Mouse (Mus musculus): ENCODE measurements around the gene Pde4d.
A peak's percentile ranks its signal among the peaks of the same experiment; 100 is the strongest.

Pde4d gene

DNA sequence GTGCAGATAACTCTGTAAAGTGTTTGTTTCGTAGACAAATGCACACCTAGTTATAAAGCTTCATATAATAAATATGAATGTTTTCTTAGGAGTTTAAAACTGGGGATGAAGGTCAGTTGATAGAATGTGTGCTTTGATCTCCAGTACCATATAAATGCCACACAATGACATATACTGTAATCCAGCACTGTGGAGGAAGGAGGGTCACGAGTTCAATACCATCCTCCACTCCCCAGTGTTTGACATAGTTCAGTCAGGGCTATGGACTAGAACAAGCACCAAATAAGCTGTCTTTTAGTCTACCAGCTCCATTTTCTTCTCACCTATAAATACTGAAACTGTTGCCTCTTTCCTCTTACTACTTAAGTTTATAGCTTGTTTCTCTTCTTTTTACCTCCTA lies 1357.3 kb downstream of the Pde4d start:
- DNase-seq, result no peak

DNA sequence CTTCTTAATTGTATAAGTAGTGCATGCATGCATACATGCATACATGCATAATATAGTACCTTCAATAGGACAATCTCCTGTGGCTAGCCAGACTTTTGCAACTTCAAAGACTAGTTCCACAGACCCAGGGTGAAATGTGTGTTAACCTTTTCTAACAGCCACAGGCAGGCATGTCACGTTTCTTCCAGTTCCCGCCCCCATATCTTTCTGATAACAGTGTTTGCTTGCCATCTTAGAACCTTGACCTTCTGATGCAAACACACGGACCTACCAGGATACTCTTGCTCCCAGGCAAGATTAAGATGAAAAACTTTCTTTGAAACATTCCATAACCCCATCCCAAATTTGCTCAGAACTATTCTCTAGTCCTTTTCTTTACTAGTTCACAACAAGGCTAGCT lies 1357.7 kb downstream of the Pde4d start:
- DNase-seq, result no peak

DNA sequence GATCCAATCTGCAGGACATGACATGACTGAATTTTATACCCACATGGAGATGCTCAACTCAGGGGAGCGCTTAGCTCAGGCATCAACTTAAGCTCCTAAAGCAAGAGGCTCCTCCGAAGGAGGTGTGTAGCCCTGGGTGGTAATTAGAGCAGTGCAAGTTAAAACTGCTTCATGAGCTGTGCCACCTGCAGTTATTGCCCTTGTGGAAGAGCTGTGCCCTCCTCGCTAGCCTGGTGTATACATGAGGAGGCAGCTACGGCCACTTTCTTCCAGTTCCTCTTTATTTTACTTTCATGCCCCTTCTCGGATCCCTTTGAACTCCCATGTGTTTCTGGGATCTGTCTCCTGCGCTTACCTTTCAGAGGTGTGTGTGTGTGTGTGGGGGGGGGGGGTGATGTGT lies 1358.3 kb downstream of the Pde4d start:
- no peak for DNase-seq

DNA sequence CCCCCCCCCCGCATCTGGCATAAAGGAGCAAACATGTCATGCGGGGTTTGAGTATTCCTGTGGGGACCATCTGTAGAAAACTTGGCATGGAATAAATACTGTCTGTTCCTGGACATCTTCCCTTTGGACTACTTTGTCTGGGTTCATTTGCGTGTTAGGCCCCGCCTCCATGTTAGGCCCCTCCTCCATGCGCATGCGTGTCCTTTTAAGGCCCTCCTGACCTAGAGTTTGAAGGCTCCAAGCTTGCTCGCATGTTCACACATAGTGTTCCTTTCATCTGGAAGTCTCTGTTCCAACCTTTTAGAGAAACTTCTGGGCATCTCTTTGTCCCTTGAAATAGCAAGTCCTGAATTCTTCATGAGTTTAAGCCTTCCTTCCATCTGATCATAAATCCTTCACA lies 1359.2 kb downstream of the Pde4d start:
- no peak for DNase-seq

DNA sequence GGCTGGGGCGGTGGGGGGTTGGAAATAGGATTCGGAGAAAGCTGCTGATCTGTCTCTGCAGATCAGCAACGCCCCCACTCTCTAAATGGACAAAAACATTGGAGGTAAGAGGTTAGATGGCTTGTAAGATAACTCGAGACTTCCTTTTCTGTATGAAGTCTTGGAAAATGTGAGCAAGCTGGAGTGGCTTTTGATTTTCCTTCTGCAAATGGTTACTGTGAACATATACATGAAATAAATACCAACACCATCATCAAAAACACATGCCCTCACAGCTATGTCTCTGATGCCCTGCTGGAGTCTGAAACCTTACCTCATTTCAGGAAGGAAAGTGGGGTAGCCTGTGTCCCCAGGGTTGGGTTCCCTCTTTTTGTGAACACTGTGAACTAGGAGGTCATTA lies 1359.9 kb downstream of the Pde4d start:
- DNase-seq, result no peak

DNA sequence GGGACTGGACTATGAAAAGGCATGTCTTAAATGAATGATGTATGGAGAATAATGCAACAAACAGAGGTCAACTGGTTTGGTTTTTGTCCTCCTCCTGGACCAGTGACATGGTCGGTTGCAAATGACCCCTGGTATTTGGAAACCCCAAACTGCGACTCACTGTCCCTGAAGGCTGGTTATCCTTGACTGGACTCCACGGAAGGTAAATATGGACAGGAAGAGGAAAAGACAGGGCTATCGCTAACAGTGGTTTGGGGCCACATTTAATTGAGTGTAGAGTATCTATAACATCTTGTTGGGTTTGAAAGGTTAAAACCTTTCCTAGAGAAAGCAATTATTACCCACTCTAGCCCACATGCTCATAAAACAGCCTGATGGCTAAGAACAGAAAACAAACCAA lies 1364.2 kb downstream of the Pde4d start:
- DNase-seq, result no peak

DNA sequence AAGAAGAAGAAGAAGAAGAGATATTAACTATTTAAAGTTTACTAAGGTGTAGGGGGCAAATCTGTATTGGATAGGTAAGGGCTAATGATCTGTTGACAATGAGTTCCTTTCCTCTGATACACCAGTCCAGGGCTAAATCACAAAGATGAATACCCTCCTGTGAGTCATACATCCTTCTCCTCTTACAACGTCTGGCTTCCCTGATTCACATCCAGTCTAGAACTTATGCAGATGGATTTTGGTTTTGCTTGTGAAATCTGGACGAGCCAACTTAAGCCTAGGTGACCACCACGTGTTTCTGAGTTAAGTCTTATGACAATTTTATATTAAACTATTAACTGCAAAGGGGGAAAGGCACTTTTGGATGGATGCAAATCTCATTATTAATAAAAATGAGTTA lies 1369.3 kb downstream of the Pde4d start:
- no peak for DNase-seq

DNA sequence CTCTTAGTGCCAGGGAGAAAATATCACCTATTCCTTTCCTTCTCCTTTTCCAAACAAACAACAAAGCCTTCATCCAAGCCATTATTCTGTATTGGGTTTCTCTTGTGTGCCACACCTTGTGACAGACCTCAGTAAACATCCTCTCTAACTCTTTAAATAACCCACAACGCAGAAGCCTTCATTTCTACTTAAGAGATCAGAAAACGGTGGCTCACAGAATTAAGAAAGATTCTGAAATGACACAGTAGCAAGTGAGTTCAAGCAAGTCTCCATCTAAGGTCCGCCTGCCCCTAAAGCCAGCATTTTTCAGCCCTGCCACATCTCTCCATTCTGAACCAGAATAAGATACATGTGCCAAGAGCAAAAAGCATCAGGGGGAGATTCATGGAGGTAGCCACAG lies 1370.4 kb downstream of the Pde4d start:
- DNase-seq, result no peak

DNA sequence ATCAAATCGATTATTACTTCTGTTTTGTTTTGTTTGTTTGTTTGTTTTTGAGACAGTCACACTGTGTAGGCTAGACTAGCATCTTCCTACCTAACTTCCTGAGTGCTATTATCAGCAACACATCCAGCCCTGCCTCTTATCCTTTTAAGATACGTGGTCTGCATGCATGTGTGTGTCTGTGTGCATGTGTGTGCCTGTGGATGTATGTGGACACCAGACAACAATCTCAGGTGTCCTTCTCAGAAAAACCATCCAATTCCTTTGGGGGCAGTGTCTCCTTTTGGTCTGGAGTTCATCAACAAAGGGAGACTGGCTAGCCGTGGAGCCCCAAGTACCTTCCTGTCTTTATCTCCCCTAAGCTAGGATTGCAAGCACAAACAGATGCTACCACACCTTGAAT lies 1371.1 kb downstream of the Pde4d start:
- DNase-seq, result no peak

DNA sequence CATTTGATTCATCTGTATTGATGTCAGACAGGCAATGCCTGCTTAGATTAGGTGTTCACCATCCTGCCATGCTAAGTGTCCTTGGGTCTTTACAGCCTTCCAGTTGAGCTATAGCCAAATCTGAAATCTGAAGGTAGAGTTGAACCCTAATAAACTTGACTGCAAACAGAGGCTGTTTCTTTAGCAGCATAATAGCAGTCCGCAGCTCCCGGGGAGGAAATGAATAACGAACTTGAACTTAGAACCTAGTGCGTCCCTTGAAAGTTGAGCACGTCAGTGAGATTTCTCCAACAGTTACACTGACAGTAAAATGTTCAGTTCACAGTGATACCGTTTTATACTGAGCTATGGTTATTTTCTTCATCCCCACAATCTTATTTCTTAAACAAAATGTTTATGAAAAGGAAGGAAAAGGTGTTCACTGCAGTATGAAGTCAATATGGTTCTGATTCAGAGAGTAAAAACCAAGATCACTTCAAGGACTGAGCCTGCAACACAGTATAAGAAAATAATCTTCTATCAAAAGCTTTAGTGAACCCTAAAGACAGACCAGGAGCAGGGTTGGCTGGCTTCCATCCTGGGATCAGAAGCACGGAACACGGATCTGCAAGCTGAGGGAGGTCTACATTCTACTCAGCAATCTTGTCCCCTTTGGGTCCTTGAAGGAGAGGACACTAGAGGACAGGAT lies 1372.1 kb downstream of the Pde4d start:
- peak; percentile 6 to 22 for DNase-seq

DNA sequence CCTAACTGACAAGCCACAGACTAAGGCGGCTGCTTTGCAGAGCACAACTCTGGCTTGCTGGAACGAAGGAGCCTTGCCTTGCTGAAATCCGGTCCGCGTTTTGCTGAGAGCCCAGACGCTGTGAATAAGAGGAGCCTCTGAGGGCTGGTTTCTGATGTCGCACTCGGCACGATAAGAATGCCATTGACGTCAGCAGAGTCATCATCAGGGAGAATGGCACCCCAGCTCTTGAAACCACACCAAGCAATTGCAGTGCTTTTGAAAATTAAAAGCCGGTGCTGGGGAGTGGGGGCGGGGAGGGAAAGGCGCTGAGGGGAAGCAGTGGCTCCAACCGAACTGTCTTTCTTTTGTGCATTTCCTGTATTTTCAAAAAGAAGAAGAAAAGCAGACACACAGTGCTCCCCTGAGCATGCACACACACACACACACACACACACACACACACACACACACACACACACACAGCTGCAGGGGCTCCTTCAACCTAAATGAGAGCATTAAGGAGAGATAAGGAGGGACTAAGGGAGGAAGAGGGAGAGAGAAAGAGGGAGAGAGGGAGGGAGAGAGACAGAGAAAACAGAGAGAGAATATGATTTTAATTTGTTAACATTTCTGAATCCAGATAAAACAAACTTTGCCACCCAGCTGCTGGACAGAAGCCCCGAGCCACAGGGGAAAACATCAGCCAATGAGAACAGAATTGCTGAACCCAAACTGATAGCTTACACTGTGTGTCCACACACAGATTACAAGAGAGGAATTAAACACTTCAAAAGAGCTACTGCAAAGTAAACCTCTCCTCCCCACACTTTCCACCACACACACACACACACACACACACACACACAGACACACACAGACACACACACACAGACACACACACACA lies 1372.9 kb downstream of the Pde4d start:
- peak; percentile 82 to 85 for DNase-seq

DNA sequence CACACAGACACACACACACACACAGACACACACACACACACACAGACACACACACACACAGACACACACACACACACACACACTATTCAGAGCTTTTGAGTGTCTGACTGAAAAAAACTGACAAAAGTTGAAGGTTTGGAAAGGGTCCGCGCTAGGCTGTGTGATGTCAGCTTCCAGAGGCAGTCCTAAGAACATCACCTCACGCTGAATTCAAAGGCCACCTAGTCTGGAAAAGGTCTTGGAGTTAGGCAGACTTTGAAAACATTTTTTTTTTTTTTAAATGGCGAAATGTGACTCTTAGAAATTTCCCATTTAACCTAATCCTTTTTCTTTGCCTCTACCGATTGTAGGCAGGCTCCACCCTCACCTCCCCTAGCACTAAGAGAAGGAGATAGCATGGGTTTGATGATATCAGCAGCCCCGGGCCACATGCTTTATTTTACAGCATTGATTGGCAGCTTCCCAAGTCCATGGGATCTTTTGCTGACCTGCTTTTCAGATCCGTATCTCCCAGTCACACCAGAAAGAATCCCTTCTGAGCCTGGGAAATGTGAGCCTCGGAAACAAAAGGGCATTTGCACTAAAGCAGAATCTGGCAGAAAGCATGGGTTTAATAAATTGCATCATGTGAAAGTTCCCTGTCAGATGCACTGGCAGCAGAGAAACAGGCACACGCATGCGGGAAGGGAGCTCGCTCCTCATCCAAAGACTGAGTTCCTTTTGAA lies 1373.7 kb downstream of the Pde4d start:
- DNase-seq, result no peak

DNA sequence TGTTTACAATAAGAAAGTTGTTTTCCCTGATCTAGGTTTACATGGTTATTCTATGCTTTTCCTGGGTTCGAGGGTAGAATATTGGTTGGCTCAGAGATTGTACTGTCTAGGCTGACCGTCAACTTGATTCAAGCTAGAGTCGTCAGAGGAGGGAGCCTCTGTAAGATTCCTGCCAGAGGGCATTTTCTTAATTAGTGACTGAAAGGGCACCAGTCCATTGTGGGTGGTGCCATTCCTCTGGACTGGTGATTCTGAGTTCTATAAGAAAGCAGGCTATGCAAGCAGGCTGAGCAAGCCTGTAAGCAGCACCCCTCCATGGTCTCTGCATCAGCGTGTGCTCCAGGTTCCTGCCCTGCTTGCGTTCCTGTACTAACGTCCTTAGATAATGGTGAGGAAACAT lies 1376.1 kb downstream of the Pde4d start:
- DNase-seq, result no peak

DNA sequence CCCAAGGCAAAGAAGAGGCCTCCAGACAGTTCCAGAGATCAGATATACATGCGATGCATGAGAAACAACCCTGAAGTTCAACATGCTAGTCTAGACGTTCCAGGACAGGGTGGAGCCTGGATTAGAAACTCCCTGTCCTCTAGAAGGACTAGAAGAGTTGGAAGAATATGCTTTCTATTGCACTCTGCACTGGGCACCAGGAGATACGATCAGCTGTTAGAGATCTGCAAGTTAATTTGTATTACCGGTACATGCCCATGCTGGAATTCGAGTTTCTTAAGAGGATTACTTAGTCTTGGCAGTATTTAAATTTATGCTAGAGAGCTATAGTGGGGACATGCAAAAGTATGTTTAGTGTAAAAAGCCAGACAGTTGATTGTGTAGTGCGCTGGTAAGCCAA lies 1377.6 kb downstream of the Pde4d start:
- no peak for DNase-seq

DNA sequence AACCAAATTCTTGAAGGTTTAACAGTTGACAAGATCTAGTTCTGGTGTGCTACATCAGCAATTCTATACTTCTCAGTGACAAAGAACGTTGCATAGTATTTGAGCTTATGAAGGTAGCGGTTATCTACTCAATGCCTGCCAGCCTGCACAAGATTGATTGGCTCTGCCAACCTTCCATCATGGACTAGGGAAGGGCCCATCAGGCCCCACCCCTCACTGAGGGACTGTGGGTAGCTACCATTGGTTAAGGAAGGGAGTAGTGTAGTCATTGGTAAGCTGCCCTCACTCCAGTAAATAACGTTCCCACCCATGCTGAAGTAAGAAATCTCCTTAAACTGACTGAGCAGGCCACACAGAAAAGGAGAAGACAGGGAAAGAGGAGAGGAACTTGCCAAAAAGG lies 1378.2 kb downstream of the Pde4d start:
- no peak for DNase-seq

DNA sequence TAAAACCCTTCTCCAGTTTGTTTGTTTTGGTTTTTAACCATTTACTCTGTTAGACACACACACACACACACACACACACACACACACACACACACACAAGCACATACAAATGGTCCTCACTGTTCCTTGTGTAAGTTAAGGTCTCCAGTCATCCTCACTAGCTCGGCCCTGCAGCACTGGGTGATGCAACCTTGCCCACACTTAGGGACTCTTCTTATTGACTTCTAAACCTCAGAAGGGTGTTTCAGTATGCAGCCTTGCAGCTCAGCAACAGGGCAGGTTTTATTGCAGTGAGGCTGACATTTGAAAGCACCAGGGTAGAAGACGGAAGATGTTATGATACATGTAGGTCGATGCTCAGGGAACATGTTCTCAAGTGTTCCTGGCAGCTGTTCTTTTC lies 1379.7 kb downstream of the Pde4d start:
- no peak for DNase-seq

DNA sequence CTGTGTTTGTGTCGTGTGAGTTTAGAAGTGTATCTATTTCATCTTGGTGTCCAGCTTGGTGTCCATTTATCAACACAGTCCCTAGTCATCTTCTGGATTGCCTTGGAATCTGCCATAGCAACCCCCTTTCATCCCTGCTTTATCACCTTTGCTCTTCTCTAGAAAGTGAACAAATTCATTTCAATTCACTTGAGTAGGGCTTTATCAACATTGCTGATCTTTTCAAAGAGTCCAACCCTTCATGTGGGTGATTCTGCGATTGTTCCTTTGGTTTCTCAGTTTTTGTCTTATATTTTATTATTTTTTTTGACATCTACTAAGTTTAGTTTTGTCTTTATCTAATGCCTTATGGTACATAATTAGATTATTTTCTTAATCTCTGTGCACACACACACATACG lies 1385.2 kb downstream of the Pde4d start:
- DNase-seq, result no peak

DNA sequence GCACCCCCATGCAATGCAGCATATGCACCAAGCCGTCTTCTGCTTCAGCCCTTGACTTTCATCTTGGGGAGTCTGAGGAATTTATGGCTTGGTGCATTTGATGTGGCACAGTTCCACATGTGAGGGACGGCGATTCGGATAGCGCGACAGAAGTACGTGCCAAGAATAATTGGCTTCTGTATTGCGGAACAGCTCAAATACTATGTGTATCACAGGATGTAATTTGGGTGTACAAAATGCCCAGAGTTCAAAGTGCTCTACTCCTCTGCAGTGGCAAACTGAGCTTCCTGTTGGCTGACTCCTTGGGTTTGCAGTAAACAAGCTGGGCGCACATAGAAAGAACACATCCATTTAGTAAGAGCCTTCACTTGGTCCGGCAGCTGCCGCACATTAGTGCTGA lies 1387.7 kb downstream of the Pde4d start:
- no peak for DNase-seq

DNA sequence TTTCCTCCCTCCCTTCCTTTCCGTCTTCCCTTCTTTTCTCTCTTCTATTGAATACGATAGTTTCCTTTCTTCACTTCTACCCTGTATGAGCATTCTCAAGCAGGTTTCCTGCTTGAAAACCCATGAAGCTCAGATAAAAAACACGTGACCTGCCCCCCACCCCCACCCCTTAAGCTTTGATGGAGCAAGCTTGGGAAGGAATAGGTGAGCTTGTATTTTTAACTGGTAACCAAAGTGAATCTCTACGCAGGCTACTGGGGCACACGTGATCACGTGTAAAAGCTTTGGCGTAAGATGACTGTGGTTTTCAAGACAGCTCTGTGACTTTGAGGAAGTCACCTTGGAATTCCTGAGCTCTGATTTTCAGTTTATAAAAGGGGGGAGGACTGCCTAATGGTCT lies 1388.2 kb downstream of the Pde4d start:
- no peak for DNase-seq

DNA sequence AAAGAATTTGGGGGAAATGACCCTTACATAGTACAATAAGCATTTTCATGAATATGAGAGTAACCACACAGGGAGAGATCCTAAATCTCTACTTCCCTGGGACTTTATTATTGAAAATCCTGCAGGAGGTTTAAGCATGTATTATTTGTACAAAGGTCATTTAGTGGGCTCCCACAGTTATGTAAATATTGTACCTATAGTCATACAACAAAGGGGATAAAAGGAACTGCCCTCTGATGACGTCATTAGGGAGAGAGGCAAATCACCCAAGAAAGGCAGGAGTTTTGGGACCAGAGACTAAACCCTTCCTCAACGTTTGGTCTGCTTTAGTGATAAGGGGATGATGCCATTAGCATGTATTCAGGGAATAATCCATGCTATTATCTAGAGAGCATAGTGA lies 1390.5 kb downstream of the Pde4d start:
- DNase-seq, result no peak

DNA sequence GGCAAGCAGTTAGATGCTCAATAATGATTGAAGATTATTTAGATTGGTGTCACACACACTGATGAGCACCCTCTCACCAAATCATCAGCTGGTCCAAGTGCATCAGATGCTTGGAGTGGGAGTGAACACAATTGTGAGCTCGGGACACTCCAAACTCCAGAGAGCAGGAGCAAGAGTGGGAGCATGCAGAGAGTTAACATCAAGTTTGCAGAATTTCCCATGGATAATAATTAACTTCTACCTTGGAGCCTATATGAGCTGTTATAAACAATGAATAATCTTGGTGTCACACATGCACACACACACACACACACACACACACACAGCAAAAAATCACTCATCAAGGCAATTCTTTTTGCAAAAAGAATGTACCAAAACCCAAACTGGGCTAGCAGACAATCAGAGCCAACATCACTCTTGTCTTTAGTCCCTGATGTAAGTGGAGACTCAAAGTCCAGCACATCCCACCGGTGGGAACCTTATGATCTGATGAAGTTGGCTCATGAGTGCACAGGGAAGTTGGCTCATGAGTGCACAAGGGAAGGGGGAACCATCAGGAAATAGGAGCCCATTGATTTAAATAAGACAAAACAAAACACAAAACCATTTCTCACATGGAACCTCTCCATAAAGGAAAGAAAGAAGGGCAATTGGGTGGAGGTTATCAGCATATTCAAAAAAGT lies 1391.5 kb downstream of the Pde4d start:
- DNase-seq, result no peak

DNA sequence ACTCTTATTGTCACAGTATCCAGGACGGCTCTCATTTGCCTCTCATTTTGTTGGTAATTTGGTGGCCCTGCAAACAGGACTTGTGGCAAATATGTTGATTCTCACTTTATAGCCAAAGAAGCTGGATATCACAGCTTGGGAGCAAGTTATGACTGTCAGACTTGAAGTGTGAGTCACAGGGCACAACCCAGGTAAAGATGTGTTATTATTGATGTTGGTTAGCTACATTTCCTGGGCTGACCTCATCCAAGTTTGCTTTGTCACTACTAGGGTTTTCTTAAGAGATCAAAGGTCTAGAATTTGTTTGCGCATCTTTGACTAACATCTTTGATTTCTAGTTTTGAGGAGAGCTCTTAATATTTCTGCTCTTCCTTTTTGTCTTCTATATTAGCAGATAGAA lies 1393.2 kb downstream of the Pde4d start:
- DNase-seq, result no peak

DNA sequence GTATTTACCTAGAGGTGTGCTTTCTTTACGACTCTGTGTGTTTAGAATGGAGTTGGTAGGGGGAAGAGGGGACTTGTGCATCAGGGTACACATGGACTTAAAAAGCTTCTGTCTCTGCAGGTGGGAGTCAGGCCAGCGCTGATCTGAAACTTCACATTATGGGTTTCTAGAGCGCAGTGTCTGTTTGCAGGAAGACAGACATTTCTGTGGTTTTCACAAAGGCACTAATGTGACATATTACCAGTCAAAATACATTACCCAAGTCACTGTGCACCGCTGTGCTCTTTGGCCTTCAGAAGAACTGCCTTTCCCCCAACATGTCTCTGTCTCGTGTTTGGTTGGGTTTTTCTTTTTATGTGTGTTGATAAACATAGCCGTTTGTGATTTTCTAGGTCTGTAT lies 1395.1 kb downstream of the Pde4d start:
- DNase-seq, result no peak

Data from B cell, adult 2 months (primary cell).